Mouse (Mus musculus): Measurements from ENCODE around the gene Itsn1.

GRCm38 (mm10) chr16:91764414-91764813, 35.3 kb downstream of the Itsn1 start:
- no peak for TF ChIP-seq CTCF (conservative IDR thresholded peaks at IDR 0.05; ENCODE audit: low read length)
- no peak for TF ChIP-seq POU5F1 (IDR thresholded peaks at IDR 0.05; ENCODE audit: borderline replicate concordance, low read length)

Measured in E14TG2a.4 (cell line).